Mouse (Mus musculus) forebrain, embryonic 12.5 days (tissue): ENCODE measurements around the gene Gm49318. TPM values are rescaled to one million over a fixed set of nuclear protein-coding genes. Genes with fewer than 3 reads are reported as not detected.

Source experiments
- ATAC-seq: fragments of 200-750 bp; cut with Nextera tagmentation; 2 replicates; pipeline ENCODE4 v1.8.0; 2017; ENCODE audit warnings: moderate TSS enrichment; ENCODE audit not compliant: low FRiP score
- H3K27ac ChIP-seq: fragments of 300-500 bp; sonication (generic); 2 replicates; pipeline ENCODE4 v1.5.1; 2016; ENCODE audit warnings: mild to moderate bottlenecking
- H3K27me3 ChIP-seq: fragments of 300-500 bp; sonication (generic); 2 replicates; pipeline ENCODE4 v1.6.1; 2016; ENCODE audit warnings: mild to moderate bottlenecking
- H3K36me3 ChIP-seq: fragments of 300-500 bp; sonication (generic); replicated peaks from 2 replicates; pipeline ENCODE4 v1.6.1; 2016; ENCODE audit warnings: mild to moderate bottlenecking
- H3K4me1 ChIP-seq: fragments of 300-500 bp; sonication (generic); 2 replicates; pipeline ENCODE4 v1.6.1; 2016
- H3K4me2 ChIP-seq: fragments of 300-500 bp; sonication (generic); 2 replicates; pipeline ENCODE4 v1.6.1; 2016; ENCODE audit warnings: mild to moderate bottlenecking, moderate library complexity
- H3K4me3 ChIP-seq: fragments of 300-500 bp; sonication (generic); replicated peaks from 2 replicates; pipeline ENCODE4 v1.5.1; 2016; ENCODE audit warnings: mild to moderate bottlenecking
- H3K9ac ChIP-seq: fragments of 300-500 bp; sonication (generic); 2 replicates; pipeline ENCODE4 v1.6.1; 2016; ENCODE audit warnings: mild to moderate bottlenecking
- H3K9me3 ChIP-seq: fragments of 300-500 bp; sonication (generic); 2 replicates; pipeline ENCODE4 v1.6.1; 2016
- WGBS: fragments of 180-500 bp; shearing (Covaris S2); methylation state at CpG from one replicate; pipeline ENCODE4 v1.1.7; 2016; 5-methylcytosine and 5-hydroxymethylcytosine counted together
- microRNA-seq: library from miRNA; unstranded; fragments of <30 nt; microRNA quantifications from one replicate; pipeline ENCODE4, GENCODE M21; 2017
- polyA plus RNA-seq: library from polyadenylated mRNA; unstranded; fragments of >200 nt; fragmentation: Nextera tagmentation; extraction: Ambion mirVana; gene quantifications from 2 replicates; pipeline ENCODE4 v1.2.1, GENCODE M21; 2016

The Gm49318 gene
- polyA plus RNA-seq, 1 experiment from 2014 or later = not detected

- no peak for ATAC-seq
- H3K36me3 ChIP-seq = no peaks in the 10 kb centered on the region
- no peak overlapping the region for H3K27ac ChIP-seq
- H3K4me2 ChIP-seq = peak overlapping the region; percentile 68
- peaks cover 34% of the 10 kb centered on the region for H3K4me1 ChIP-seq
- WGBS = 8% methylated on average over 36 of the region's 36 CpGs
- H3K9ac ChIP-seq = no peak overlapping the region
- H3K4me3 ChIP-seq = peak overlapping the region; percentile 42
- H3K27me3 ChIP-seq = peaks cover 87% of the 10 kb centered on the region
- no peaks in the 10 kb centered on the region for H3K9me3 ChIP-seq
Observed at GRCm38 (mm10) chr9:21987592-21988342, 83.3 kb downstream of the Gm49318 start.

Small RNAs within 50 kb of the gene (microRNA-seq; reads per million reads assigned to microRNA genes)
- gene Mir7084 = not detected

Other genes with a start within 250 kb of the Gm49318 start
- 0.45 TPM in 1 of 2 replicates, not detected in the other for gene Angptl8, start 235.7 kb downstream of the Gm49318 start, polyA plus RNA-seq
- 17.5 and 18.9 TPM in 2 replicates for gene Dock6, start 218.6 kb downstream of the Gm49318 start, polyA plus RNA-seq
- gene Rab3d, start 153.1 kb downstream of the Gm49318 start, polyA plus RNA-seq = 12.4 and 13.1 TPM in 2 replicates
- gene Ccdc159, start 143.8 kb downstream of the Gm49318 start, polyA plus RNA-seq = 5.2 and 5.8 TPM in 2 replicates
- gene Tmem205, start 143.7 kb downstream of the Gm49318 start, polyA plus RNA-seq = 32.9 and 33.3 TPM in 2 replicates
- gene Plppr2, start 134.2 kb downstream of the Gm49318 start, polyA plus RNA-seq = 37.0 and 40.9 TPM in 2 replicates
- 7.4 and 9.5 TPM in 2 replicates for gene Swsap1, start 115.5 kb downstream of the Gm49318 start, polyA plus RNA-seq
- 2.0 and 4.1 TPM in 2 replicates for gene Epor, start 107.8 kb downstream of the Gm49318 start, polyA plus RNA-seq
- 2.1 and 3.4 TPM in 2 replicates for gene Rgl3, start 81.8 kb downstream of the Gm49318 start, polyA plus RNA-seq
- gene Ccdc151, start 68.6 kb downstream of the Gm49318 start, polyA plus RNA-seq = 5.0 and 5.3 TPM in 2 replicates
- gene Prkcsh, start 68.5 kb downstream of the Gm49318 start, polyA plus RNA-seq = 88.5 and 95.0 TPM in 2 replicates
- gene Elavl3, start 19.2 kb downstream of the Gm49318 start, polyA plus RNA-seq = 57.2 and 73.7 TPM in 2 replicates
- gene Zfp653, start 117 bp upstream of the Gm49318 start, polyA plus RNA-seq = 15.8 and 16.4 TPM in 2 replicates
- 35.0 and 39.0 TPM in 2 replicates for gene Ecsit, start 14.2 kb upstream of the Gm49318 start, polyA plus RNA-seq
- gene Cnn1, start 28.0 kb upstream of the Gm49318 start, polyA plus RNA-seq = 2.3 and 3.9 TPM in 2 replicates
- 178 and 186 TPM in 2 replicates for gene Elof1, start 45.9 kb upstream of the Gm49318 start, polyA plus RNA-seq
- 3.6 and 6.6 TPM in 2 replicates for gene Acp5, start 64.5 kb upstream of the Gm49318 start, polyA plus RNA-seq
- 63.2 and 65.8 TPM in 2 replicates for gene Pigyl, start 85.6 kb upstream of the Gm49318 start, polyA plus RNA-seq
- gene Zfp872, start 116.8 kb upstream of the Gm49318 start, polyA plus RNA-seq = 0.10 and 0.31 TPM in 2 replicates
- 10.1 and 11.3 TPM in 2 replicates for gene Zfp809, start 154.5 kb upstream of the Gm49318 start, polyA plus RNA-seq
- 7.7 and 8.3 TPM in 2 replicates for gene Zfp599, start 188.6 kb upstream of the Gm49318 start, polyA plus RNA-seq
- 35.7 and 36.8 TPM in 2 replicates for gene Zfp810, start 236.4 kb upstream of the Gm49318 start, polyA plus RNA-seq